Mouse (Mus musculus) intestine, embryonic 15.5 days (tissue): Measurements from ENCODE around the gene Coro7. TPM values are rescaled to one million over a fixed set of nuclear protein-coding genes. Genes with fewer than 3 reads are reported as not detected.

Source experiments
- ATAC-seq: fragments of 200-750 bp; cut with Nextera tagmentation; 2 replicates; pipeline ENCODE4 v1.8.0; 2017; ENCODE audit warnings: moderate TSS enrichment, moderate library complexity
- H3K27ac ChIP-seq: fragments of 300-500 bp; sonication (generic); 2 replicates; pipeline ENCODE4 v1.5.1; 2015; ENCODE audit warnings: mild to moderate bottlenecking, inconsistent platforms
- H3K27me3 ChIP-seq: fragments of 300-500 bp; sonication (generic); replicated peaks from 2 replicates; pipeline ENCODE4 v1.6.1; 2015; ENCODE audit warnings: inconsistent platforms
- H3K36me3 ChIP-seq: fragments of 300-500 bp; sonication (generic); 2 replicates; pipeline ENCODE4 v1.6.1; 2015; ENCODE audit warnings: inconsistent platforms
- H3K4me1 ChIP-seq: fragments of 300-500 bp; sonication (generic); replicated peaks from 2 replicates; pipeline ENCODE4 v1.6.1; 2015; ENCODE audit warnings: inconsistent platforms
- H3K4me2 ChIP-seq: fragments of 300-500 bp; sonication (generic); replicated peaks from 2 replicates; pipeline ENCODE4 v1.6.1; 2015; ENCODE audit warnings: mild to moderate bottlenecking, inconsistent platforms
- H3K4me3 ChIP-seq: fragments of 300-500 bp; sonication (generic); replicated peaks from 2 replicates; pipeline ENCODE4 v1.5.1; 2015; ENCODE audit warnings: inconsistent platforms
- H3K9ac ChIP-seq: fragments of 300-500 bp; sonication (generic); 2 replicates; pipeline ENCODE4 v1.6.1; 2015; ENCODE audit warnings: inconsistent platforms
- H3K9me3 ChIP-seq: fragments of 300-500 bp; sonication (generic); 2 replicates; pipeline ENCODE4 v1.6.1; 2016; ENCODE audit warnings: inconsistent platforms
- WGBS: fragments of 180-500 bp; shearing (Covaris S2); methylation state at CpG from one replicate; pipeline ENCODE4 v1.1.7; 2015; 5-methylcytosine and 5-hydroxymethylcytosine counted together
- polyA plus RNA-seq: library from polyadenylated mRNA; unstranded; fragments of >200 nt; fragmentation: Nextera tagmentation; extraction: Ambion mirVana; gene quantifications from 2 replicates; pipeline ENCODE4 v1.2.1, GENCODE M21; 2015

Coro7 gene
- polyA plus RNA-seq, 1 experiment from 2014 or later = 23.2 TPM

- no peak overlapping the region for H3K4me2 ChIP-seq
- WGBS = 96% methylated on average over 5 of the region's 5 CpGs
- no peak overlapping the region for H3K9ac ChIP-seq
- peaks cover 20% of the 10 kb centered on the region for H3K4me1 ChIP-seq
- H3K27me3 ChIP-seq = no peaks in the 10 kb centered on the region
- peaks cover 6% of the 10 kb centered on the region; the same call in 1 of the 2 replicates for H3K36me3 ChIP-seq
- H3K27ac ChIP-seq = no peak overlapping the region
- ATAC-seq = no peak
- H3K4me3 ChIP-seq = no peak overlapping the region
- no peaks in the 10 kb centered on the region for H3K9me3 ChIP-seq
These were observed 2.7 kb downstream of the Coro7 start for GRCm38 (mm10) chr16:4676836-4677235.

GRCm38 (mm10) chr16:4674091-4674490, 5.5 kb downstream of the Coro7 start:
- no peak overlapping the region for H3K27ac ChIP-seq
- 77% methylated on average over 4 of the region's 4 CpGs for WGBS
- H3K36me3 ChIP-seq = peaks cover 13% of the 10 kb centered on the region
- no peak overlapping the region for H3K4me2 ChIP-seq
- H3K27me3 ChIP-seq = no peaks in the 10 kb centered on the region
- H3K4me1 ChIP-seq = peaks cover 20% of the 10 kb centered on the region
- no peaks in the 10 kb centered on the region for H3K9me3 ChIP-seq
- no peak overlapping the region for H3K4me3 ChIP-seq
- H3K9ac ChIP-seq = no peak overlapping the region
- no peak for ATAC-seq

DNA sequence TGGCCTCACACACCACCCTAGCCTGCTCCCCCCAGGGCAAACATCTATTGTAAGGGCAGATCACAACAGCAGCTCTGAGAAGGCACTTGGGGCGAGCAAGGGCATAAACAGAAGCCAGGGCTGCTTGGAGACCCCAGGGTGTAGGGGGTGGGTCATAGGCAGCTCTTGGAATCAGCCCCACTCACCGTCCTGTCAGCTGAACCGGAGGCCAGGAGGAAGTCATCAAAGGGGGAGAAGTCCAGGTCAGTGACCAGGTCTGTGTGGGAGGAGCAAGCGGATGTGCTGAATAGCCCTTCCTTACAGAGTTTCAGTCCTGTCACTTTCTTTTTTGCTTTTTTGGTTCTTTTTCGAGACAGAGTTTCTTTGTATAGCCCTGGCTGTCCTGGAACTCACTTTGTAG, 9.3 kb downstream of the Coro7 start:
- H3K27ac ChIP-seq = no peak overlapping the region
- no peak overlapping the region for H3K4me2 ChIP-seq
- H3K36me3 ChIP-seq = peaks cover 14% of the 10 kb centered on the region
- no peak for ATAC-seq
- WGBS = 80% methylated on average over 5 of the region's 5 CpGs
- peaks cover 6% of the 10 kb centered on the region; the same call in 1 of the 2 replicates for H3K4me1 ChIP-seq
- H3K4me3 ChIP-seq = no peak overlapping the region
- no peak overlapping the region for H3K9ac ChIP-seq
- no peaks in the 10 kb centered on the region for H3K27me3 ChIP-seq
- H3K9me3 ChIP-seq = no peaks in the 10 kb centered on the region

- Histone ChIP-seq H3K27ac (no peak overlapping the region), H3K4me3 (no peak overlapping the region), H3K27me3 (no peaks in the 10 kb centered on the region), H3K9me3 (no peaks in the 10 kb centered on the region), H3K9ac (no peak overlapping the region), H3K4me1 (no peaks in the 10 kb centered on the region), H3K36me3 (peaks cover 13% of the 10 kb centered on the region), H3K4me2 (no peak overlapping the region)
- ATAC-seq = peak; percentile 91
- 31% methylated on average over 3 of the region's 3 CpGs for WGBS
These were observed 12.3 kb downstream of the Coro7 start for GRCm38 (mm10) chr16:4667190-4667808.

DNA sequence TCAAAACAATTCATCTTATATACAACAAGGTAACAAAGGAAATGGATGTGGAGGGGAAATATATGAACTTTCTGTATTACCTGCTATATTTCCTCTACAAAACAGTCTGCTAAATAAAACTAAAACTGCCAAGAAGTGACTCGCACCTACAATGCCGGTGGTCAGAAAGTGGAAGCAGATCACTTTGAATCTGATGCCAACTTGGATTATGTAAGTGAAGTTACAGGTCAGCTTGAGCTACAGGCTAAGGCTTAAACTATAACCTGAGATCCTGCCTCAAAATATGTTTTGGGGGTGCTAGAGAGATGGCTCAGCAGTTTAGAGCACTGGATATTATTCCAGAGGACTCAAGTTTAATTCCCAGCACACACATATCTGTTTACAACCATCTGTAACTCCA, 13.9 kb downstream of the Coro7 start:
- Histone ChIP-seq H3K36me3 (peaks cover 17% of the 10 kb centered on the region), H3K9me3 (no peaks in the 10 kb centered on the region), H3K27ac (no peak overlapping the region), H3K9ac (no peak overlapping the region), H3K4me3 (no peak overlapping the region), H3K4me2 (no peak overlapping the region), H3K4me1 (no peaks in the 10 kb centered on the region), H3K27me3 (no peaks in the 10 kb centered on the region)
- WGBS = 92% methylated on average over 2 of the region's 2 CpGs
- no peak for ATAC-seq

- H3K9me3 ChIP-seq = no peaks in the 10 kb centered on the region
- 92% methylated on average over 2 of the region's 2 CpGs for WGBS
- no peak overlapping the region for H3K27ac ChIP-seq
- no peak overlapping the region for H3K9ac ChIP-seq
- no peak overlapping the region for H3K4me3 ChIP-seq
- no peak overlapping the region for H3K4me2 ChIP-seq
- peaks cover 8% of the 10 kb centered on the region; the same call in 1 of the 2 replicates for H3K36me3 ChIP-seq
- ATAC-seq = no peak
- H3K27me3 ChIP-seq = no peaks in the 10 kb centered on the region
- peaks cover 6% of the 10 kb centered on the region for H3K4me1 ChIP-seq
These were observed 15.8 kb downstream of the Coro7 start for GRCm38 (mm10) chr16:4663806-4664205.

DNA sequence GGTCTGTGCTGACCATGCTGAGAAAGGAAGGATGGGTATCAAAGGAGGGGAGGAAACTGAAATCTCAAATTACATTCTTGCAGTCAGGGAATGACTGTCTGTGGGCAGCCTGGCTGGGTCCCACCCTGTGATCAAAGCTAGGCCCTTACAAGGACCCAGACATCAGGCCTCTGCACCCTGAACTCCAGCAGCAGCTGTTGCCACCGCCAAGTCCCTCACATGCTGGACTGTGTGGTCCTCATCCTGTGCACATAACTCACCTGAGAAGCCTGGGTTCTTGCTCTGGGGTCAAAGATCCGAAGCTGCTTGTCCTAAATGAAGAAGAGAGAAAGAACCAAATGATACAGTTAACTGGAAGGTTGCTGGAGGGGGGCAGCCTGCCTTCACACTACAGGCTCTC, 18.0 kb downstream of the Coro7 start:
- H3K9ac ChIP-seq = no peak overlapping the region
- H3K4me2 ChIP-seq = no peak overlapping the region
- H3K4me3 ChIP-seq = no peak overlapping the region
- peaks cover 8% of the 10 kb centered on the region; the same call in 1 of the 2 replicates for H3K36me3 ChIP-seq
- no peak overlapping the region for H3K27ac ChIP-seq
- H3K27me3 ChIP-seq = no peaks in the 10 kb centered on the region
- 65% methylated on average over 2 of the region's 2 CpGs for WGBS
- H3K4me1 ChIP-seq = peaks cover 15% of the 10 kb centered on the region
- ATAC-seq = no peak
- no peaks in the 10 kb centered on the region for H3K9me3 ChIP-seq

DNA sequence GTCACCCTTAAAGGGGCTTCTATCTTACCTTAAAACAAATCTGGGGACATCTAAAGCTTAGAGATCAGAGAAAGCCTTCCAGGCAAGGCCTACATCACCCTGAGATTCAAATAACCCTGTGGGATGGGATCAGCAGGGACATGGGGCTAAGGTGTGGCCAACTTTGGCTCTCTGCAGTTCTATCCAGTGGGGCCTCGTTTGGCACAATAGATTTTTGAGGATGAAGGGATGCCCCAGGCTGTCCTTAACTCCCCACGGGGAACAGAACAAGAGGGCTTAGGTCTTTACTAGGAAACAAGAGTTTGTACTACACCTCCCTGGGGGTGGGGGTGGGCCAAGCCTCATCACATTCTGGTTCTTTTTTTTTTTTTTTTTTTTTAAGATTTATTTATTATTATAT, 20.3 kb downstream of the Coro7 start:
- no peaks in the 10 kb centered on the region for H3K9me3 ChIP-seq
- H3K9ac ChIP-seq = no peak overlapping the region
- no peak overlapping the region for H3K4me3 ChIP-seq
- H3K4me1 ChIP-seq = peaks cover 34% of the 10 kb centered on the region
- H3K36me3 ChIP-seq = peaks cover 4% of the 10 kb centered on the region; the same call in 1 of the 2 replicates
- H3K27me3 ChIP-seq = no peaks in the 10 kb centered on the region
- WGBS = 36% methylated on average over 2 of the region's 2 CpGs
- no peak for ATAC-seq
- H3K27ac ChIP-seq = peak overlapping the region; percentile 36; the same call in 1 of the 2 replicates
- 0 out of 2 replicates have a peak overlapping the region, but pooled peaks have one; percentile 22 for H3K4me2 ChIP-seq

GRCm38 (mm10) chr16:4658781-4659245, 20.8 kb downstream of the Coro7 start:
- Histone ChIP-seq H3K27ac (peak overlapping the region; percentile 58; the same call in 1 of the 2 replicates), H3K27me3 (no peaks in the 10 kb centered on the region), H3K4me1 (peaks cover 34% of the 10 kb centered on the region), H3K9ac (no peak overlapping the region), H3K4me3 (no peak overlapping the region), H3K9me3 (no peaks in the 10 kb centered on the region), H3K36me3 (peaks cover 8% of the 10 kb centered on the region; the same call in 1 of the 2 replicates), H3K4me2 (peak overlapping the region; percentile 22; the same call in 1 of the 2 replicates)
- 38% methylated on average over 11 of the region's 11 CpGs for WGBS
- ATAC-seq = peak; percentile 37; the same call in 1 of the 2 replicates

- Histone ChIP-seq H3K4me1 (peaks cover 44% of the 10 kb centered on the region), H3K4me3 (no peak overlapping the region)
- no peak for ATAC-seq
These were observed 23.0 kb downstream of the Coro7 start for GRCm38 (mm10) chr16:4656571-4657081.

GRCm38 (mm10) chr16:4655764-4656570, 23.6 kb downstream of the Coro7 start:
- Histone ChIP-seq H3K36me3 (peaks cover 7% of the 10 kb centered on the region; the same call in 1 of the 2 replicates), H3K9me3 (no peaks in the 10 kb centered on the region), H3K4me2 (0 out of 2 replicates have a peak overlapping the region, but pooled peaks have one; percentile 11), H3K27me3 (no peaks in the 10 kb centered on the region), H3K4me3 (no peak overlapping the region), H3K27ac (peak overlapping the region; percentile 70), H3K9ac (peak overlapping the region; percentile 11; the same call in 1 of the 2 replicates), H3K4me1 (peaks cover 47% of the 10 kb centered on the region)
- WGBS = 36% methylated on average over 11 of the region's 11 CpGs
- peak; percentile 11; the same call in 1 of the 2 replicates for ATAC-seq

More at GRCm38 (mm10) chr16:4656571-4657081, 23.0 kb downstream of the Coro7 start:
- 65% methylated on average over 9 of the region's 9 CpGs for WGBS
- peak overlapping the region; percentile 70 for H3K27ac ChIP-seq
- peaks cover 10% of the 10 kb centered on the region for H3K36me3 ChIP-seq
- no peaks in the 10 kb centered on the region for H3K9me3 ChIP-seq
- no peak overlapping the region for H3K4me2 ChIP-seq
- H3K9ac ChIP-seq = 0 out of 2 replicates have a peak overlapping the region, but pooled peaks have one; percentile 8
- no peaks in the 10 kb centered on the region for H3K27me3 ChIP-seq

DNA sequence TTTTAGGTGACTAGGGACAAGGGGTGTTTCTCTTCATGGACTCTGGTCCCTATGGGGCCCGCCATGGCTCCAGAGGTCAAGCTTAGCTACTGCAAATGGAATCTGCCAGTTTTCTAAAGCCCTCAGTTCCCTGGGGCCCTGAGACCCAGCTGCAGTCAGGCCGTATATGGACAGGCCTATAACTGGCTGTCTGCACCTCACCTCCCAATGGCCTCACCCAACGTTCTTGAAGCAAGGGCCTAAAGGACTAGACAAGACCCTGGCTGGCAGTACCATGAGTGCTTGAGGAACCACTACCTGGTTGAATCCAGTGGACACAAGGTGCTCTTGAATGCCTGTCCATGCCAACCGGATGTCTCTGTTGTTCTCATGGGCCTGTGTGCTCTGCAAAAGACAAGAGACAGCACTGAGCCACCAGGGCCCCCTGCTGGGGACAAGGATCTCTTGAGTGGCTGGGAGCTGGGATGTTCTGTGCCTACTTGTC, 24.3 kb downstream of the Coro7 start:
- WGBS = 53% methylated on average over 4 of the region's 4 CpGs
- Histone ChIP-seq H3K9ac (peak overlapping the region; percentile 11; the same call in 1 of the 2 replicates), H3K27ac (peak overlapping the region; percentile 70), H3K36me3 (peaks cover 8% of the 10 kb centered on the region; the same call in 1 of the 2 replicates), H3K9me3 (no peaks in the 10 kb centered on the region), H3K4me3 (no peak overlapping the region), H3K4me2 (peak overlapping the region; percentile 9; the same call in 1 of the 2 replicates), H3K4me1 (peaks cover 47% of the 10 kb centered on the region), H3K27me3 (no peaks in the 10 kb centered on the region)
- peak; percentile 79 for ATAC-seq
